Mouse (Mus musculus) neural tube, embryonic 13.5 days (tissue): Measurements from ENCODE around the gene Ugt1a10. TPM values are rescaled to one million over a fixed set of nuclear protein-coding genes. Genes with fewer than 3 reads are reported as not detected.
"Not testable (repeated sequence)": the region's sequence is repeated elsewhere in the genome, so short reads cannot be mapped to it uniquely, and the experiment has no call there.

Experiments used
- ATAC-seq: fragments of 200-750 bp; cut with Nextera tagmentation; 2 replicates; pipeline ENCODE4 v1.8.0; 2017; ENCODE audit warnings: low read depth, mild to moderate bottlenecking, moderate TSS enrichment, moderate library complexity
- H3K27ac ChIP-seq: fragments of 300-500 bp; sonication (generic); replicated peaks from 2 replicates; pipeline ENCODE4 v1.5.1; 2015; ENCODE audit warnings: moderate library complexity, mild to moderate bottlenecking, inconsistent platforms
- H3K27me3 ChIP-seq: fragments of 300-500 bp; sonication (generic); 2 replicates; pipeline ENCODE4 v1.6.1; 2015; ENCODE audit warnings: mild to moderate bottlenecking, inconsistent platforms
- H3K36me3 ChIP-seq: fragments of 300-500 bp; sonication (generic); 2 replicates; pipeline ENCODE4 v1.6.1; 2015; ENCODE audit warnings: mild to moderate bottlenecking, inconsistent platforms
- H3K4me1 ChIP-seq: fragments of 300-500 bp; sonication (generic); replicated peaks from 2 replicates; pipeline ENCODE4 v1.6.1; 2015; ENCODE audit warnings: inconsistent platforms
- H3K4me2 ChIP-seq: fragments of 300-500 bp; sonication (generic); 2 replicates; pipeline ENCODE4 v1.6.1; 2015; ENCODE audit warnings: inconsistent platforms, mild to moderate bottlenecking, moderate library complexity
- H3K4me3 ChIP-seq: fragments of 300-500 bp; sonication (generic); 2 replicates; pipeline ENCODE4 v1.5.1; 2015; ENCODE audit warnings: mild to moderate bottlenecking, inconsistent platforms
- H3K9ac ChIP-seq: fragments of 300-500 bp; sonication (generic); 2 replicates; pipeline ENCODE4 v1.6.1; 2015; ENCODE audit warnings: moderate library complexity, mild to moderate bottlenecking, inconsistent platforms
- H3K9me3 ChIP-seq: fragments of 300-500 bp; sonication (generic); 2 replicates; pipeline ENCODE4 v1.6.1; 2016; ENCODE audit warnings: inconsistent platforms
- WGBS: fragments of 180-500 bp; shearing (Covaris S2); methylation state at CpG from one replicate; pipeline ENCODE4 v1.1.7; 2015; 5-methylcytosine and 5-hydroxymethylcytosine counted together
- polyA plus RNA-seq: library from polyadenylated mRNA; unstranded; fragments of >200 nt; fragmentation: Nextera tagmentation; extraction: Ambion mirVana; gene quantifications from 2 replicates; pipeline ENCODE4 v1.2.1, GENCODE M21; 2015

Ugt1a10 gene
- polyA plus RNA-seq, 1 experiment from 2014 or later = not detected

GRCm38 (mm10) chr1:88066472-88067102 lies 11.4 kb downstream of the Ugt1a10 start:
- WGBS = 67% methylated on average over 1 of the region's 2 CpGs
- not testable (repeated sequence) for ATAC-seq, H3K27ac ChIP-seq, H3K9me3 ChIP-seq, H3K9ac ChIP-seq, H3K36me3 ChIP-seq, H3K4me3 ChIP-seq, H3K27me3 ChIP-seq, H3K4me2 ChIP-seq, H3K4me1 ChIP-seq

GRCm38 (mm10) chr1:88070495-88070894 lies 15.3 kb downstream of the Ugt1a10 start, which contains the start of gene Ugt1a9:
Ugt1a9 (plus strand) TSS chr1:88070800.
- H3K4me1 ChIP-seq = no peaks in the 10 kb centered on the region

GRCm38 (mm10) chr1:88070902-88071301 lies 15.7 kb downstream of the Ugt1a10 start:
- Histone ChIP-seq H3K4me3 (no peak overlapping the region), H3K27me3 (no peaks in the 10 kb centered on the region), H3K4me2 (no peak overlapping the region), H3K4me1 (no peaks in the 10 kb centered on the region), H3K27ac (no peak overlapping the region), H3K9me3 (no peaks in the 10 kb centered on the region), H3K9ac (no peak overlapping the region), H3K36me3 (no peaks in the 10 kb centered on the region)
- 84% methylated on average over 4 of the region's 4 CpGs for WGBS
- ATAC-seq = no peak

More at GRCm38 (mm10) chr1:88070495-88070894, 15.3 kb downstream of the Ugt1a10 start, which contains the start of gene Ugt1a9:
- Histone ChIP-seq H3K9ac (no peak within 1 kb of the TSS), H3K9me3 (no peaks in the 10 kb centered on the region), H3K4me3 (no peak within 1 kb of the TSS), H3K27ac (no peak within 1 kb of the TSS), H3K27me3 (no peaks in the 10 kb centered on the region), H3K4me2 (no peak within 1 kb of the TSS), H3K36me3 (no peaks in the 10 kb centered on the region)
- no peak for ATAC-seq
- 80% methylated on average over 2 of the region's 2 CpGs for WGBS

GRCm38 (mm10) chr1:88074471-88074870 lies 19.3 kb downstream of the Ugt1a10 start:
- H3K4me3 ChIP-seq = no peak overlapping the region
- H3K9ac ChIP-seq = no peak overlapping the region
- 87% methylated on average over 2 of the region's 2 CpGs for WGBS
- ATAC-seq = no peak
- H3K27me3 ChIP-seq = no peaks in the 10 kb centered on the region
- no peaks in the 10 kb centered on the region for H3K9me3 ChIP-seq
- H3K4me2 ChIP-seq = no peak overlapping the region
- no peaks in the 10 kb centered on the region for H3K36me3 ChIP-seq
- no peak overlapping the region for H3K27ac ChIP-seq
- no peaks in the 10 kb centered on the region for H3K4me1 ChIP-seq

- no peak overlapping the region for H3K27ac ChIP-seq
- no peak for ATAC-seq
- WGBS = 86% methylated on average over 1 of the region's 1 CpGs
Observed at GRCm38 (mm10) chr1:88077128-88077527, 21.9 kb downstream of the Ugt1a10 start.

GRCm38 (mm10) chr1:88081670-88082069 lies 26.5 kb downstream of the Ugt1a10 start:
- Histone ChIP-seq H3K27ac (no peak overlapping the region), H3K36me3 (no peaks in the 10 kb centered on the region), H3K4me2 (no peak overlapping the region), H3K27me3 (no peaks in the 10 kb centered on the region), H3K4me3 (no peak overlapping the region), H3K9ac (no peak overlapping the region), H3K9me3 (no peaks in the 10 kb centered on the region), H3K4me1 (no peaks in the 10 kb centered on the region)
- 97% methylated on average over 1 of the region's 1 CpGs for WGBS
- no peak for ATAC-seq

More at GRCm38 (mm10) chr1:88077128-88077527, 21.9 kb downstream of the Ugt1a10 start:
- Histone ChIP-seq H3K27me3 (no peaks in the 10 kb centered on the region), H3K4me3 (no peak overlapping the region), H3K4me2 (no peak overlapping the region), H3K4me1 (no peaks in the 10 kb centered on the region), H3K9me3 (no peaks in the 10 kb centered on the region), H3K36me3 (no peaks in the 10 kb centered on the region), H3K9ac (no peak overlapping the region)

GRCm38 (mm10) chr1:88086125-88086524 lies 30.9 kb downstream of the Ugt1a10 start:
- Histone ChIP-seq H3K4me2 (no peak overlapping the region), H3K27me3 (no peaks in the 10 kb centered on the region), H3K36me3 (no peaks in the 10 kb centered on the region), H3K9ac (no peak overlapping the region), H3K4me1 (no peaks in the 10 kb centered on the region), H3K27ac (no peak overlapping the region), H3K9me3 (no peaks in the 10 kb centered on the region), H3K4me3 (no peak overlapping the region)
- no peak for ATAC-seq
- WGBS = 85% methylated on average over 1 of the region's 1 CpGs

GRCm38 (mm10) chr1:88087513-88087912 lies 32.3 kb downstream of the Ugt1a10 start, which contains the start of gene Ugt1a8:
Ugt1a8 (plus strand) TSS chr1:88087813.
- 78% methylated on average over 3 of the region's 3 CpGs for WGBS
- Histone ChIP-seq H3K9ac (no peak within 1 kb of the TSS), H3K27ac (no peak within 1 kb of the TSS), H3K9me3 (no peaks in the 10 kb centered on the region), H3K4me1 (no peaks in the 10 kb centered on the region), H3K4me2 (no peak within 1 kb of the TSS), H3K27me3 (no peaks in the 10 kb centered on the region), H3K36me3 (no peaks in the 10 kb centered on the region), H3K4me3 (no peak within 1 kb of the TSS)
- no peak for ATAC-seq

- Histone ChIP-seq H3K4me2 (no peak overlapping the region), H3K9me3 (no peaks in the 10 kb centered on the region), H3K4me3 (no peak overlapping the region), H3K27ac (no peak overlapping the region), H3K4me1 (no peaks in the 10 kb centered on the region; the same call in 1 of the 2 replicates), H3K9ac (no peak overlapping the region), H3K36me3 (no peaks in the 10 kb centered on the region), H3K27me3 (no peaks in the 10 kb centered on the region)
- no peak for ATAC-seq
Observed at GRCm38 (mm10) chr1:88092341-88092740, 37.2 kb downstream of the Ugt1a10 start.

GRCm38 (mm10) chr1:88094270-88094676 lies 39.1 kb downstream of the Ugt1a10 start:
- H3K4me2 ChIP-seq, H3K9ac ChIP-seq, H3K27me3 ChIP-seq, H3K4me3 ChIP-seq, H3K27ac ChIP-seq, H3K4me1 ChIP-seq, H3K9me3 ChIP-seq, ATAC-seq, H3K36me3 ChIP-seq: not testable (repeated sequence)
- WGBS = 79% methylated on average over 3 of the region's 3 CpGs

- H3K36me3 ChIP-seq = no peaks in the 10 kb centered on the region
Observed at GRCm38 (mm10) chr1:88094941-88095492, 39.8 kb downstream of the Ugt1a10 start, which contains the start of gene Ugt1a7c. Ugt1a7c (plus strand) TSS chr1:88095062.

GRCm38 (mm10) chr1:88098546-88098945 lies 43.4 kb downstream of the Ugt1a10 start:
- H3K27me3 ChIP-seq, ATAC-seq, H3K9ac ChIP-seq, H3K4me3 ChIP-seq, H3K27ac ChIP-seq, H3K4me1 ChIP-seq, H3K4me2 ChIP-seq, H3K9me3 ChIP-seq, H3K36me3 ChIP-seq: not testable (repeated sequence)
- 94% methylated on average over 3 of the region's 3 CpGs for WGBS

More at GRCm38 (mm10) chr1:88094941-88095492, 39.8 kb downstream of the Ugt1a10 start, which contains the start of gene Ugt1a7c:
- Histone ChIP-seq H3K4me1 (no peaks in the 10 kb centered on the region; the same call in 1 of the 2 replicates), H3K4me3 (no peak within 1 kb of the TSS), H3K4me2 (no peak within 1 kb of the TSS), H3K9ac (no peak within 1 kb of the TSS), H3K27me3 (no peaks in the 10 kb centered on the region), H3K9me3 (no peaks in the 10 kb centered on the region), H3K27ac (no peak within 1 kb of the TSS; the same call in 1 of the 2 replicates)
- WGBS = 56% methylated on average over 10 of the region's 10 CpGs
- no peak for ATAC-seq
